Mouse (Mus musculus): ENCODE measurements at regions not wholly inside any gene's neighbourhood (a gene's known extent, or its start where the extent isn't known, plus 50 kb on each side); places are given as distances from the start of the nearest gene placed in this dataset.

DNA sequence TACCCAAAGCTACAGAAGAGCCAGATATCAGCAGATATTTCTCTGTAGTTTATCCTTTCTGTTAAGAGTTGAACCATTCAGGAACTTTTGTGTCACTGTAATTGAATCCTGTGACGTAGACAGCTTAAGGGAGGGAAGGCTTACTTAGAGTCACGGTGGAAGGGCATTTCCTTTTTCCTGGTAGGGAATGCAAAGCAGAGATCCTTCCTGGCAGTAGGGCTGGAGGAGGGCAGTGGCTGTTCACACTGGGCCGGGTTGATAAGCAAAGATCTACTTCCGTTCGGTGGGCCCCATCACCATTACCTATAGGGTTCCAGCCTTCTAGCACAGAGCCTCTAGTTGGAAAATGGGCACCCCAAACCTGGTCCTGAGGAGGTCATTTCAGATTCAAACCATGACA lies 710.7 kb upstream of the Car8 start:
- no peak for DNase-seq

DNA sequence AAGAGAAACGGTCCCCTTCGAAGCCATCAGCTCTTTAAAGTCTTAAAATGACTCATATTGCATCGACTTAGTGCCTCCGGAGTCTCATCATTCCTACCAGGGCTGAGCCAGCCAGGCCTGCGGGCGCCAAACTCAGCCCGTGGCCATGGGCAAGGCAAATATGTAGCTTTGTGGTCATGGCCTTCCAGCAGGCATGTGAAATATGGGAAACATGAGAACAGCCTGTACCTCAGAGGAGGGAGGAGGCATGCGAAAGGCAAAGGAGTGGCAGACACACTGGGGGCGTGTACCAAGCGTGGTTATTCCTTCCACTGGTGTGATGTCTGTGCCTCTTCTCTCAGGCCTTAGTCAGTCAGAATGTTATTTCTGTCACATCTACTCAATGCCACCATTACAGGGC lies 706.3 kb upstream of the Car8 start:
- no peak for DNase-seq

GRCm38 (mm10) chr4:8943080-8943479 lies 704.2 kb upstream of the Car8 start:
- DNase-seq, result no peak

GRCm38 (mm10) chr4:8938948-8939411 lies 700.1 kb upstream of the Car8 start:
- DNase-seq, result peak; percentile 31 to 35

DNA sequence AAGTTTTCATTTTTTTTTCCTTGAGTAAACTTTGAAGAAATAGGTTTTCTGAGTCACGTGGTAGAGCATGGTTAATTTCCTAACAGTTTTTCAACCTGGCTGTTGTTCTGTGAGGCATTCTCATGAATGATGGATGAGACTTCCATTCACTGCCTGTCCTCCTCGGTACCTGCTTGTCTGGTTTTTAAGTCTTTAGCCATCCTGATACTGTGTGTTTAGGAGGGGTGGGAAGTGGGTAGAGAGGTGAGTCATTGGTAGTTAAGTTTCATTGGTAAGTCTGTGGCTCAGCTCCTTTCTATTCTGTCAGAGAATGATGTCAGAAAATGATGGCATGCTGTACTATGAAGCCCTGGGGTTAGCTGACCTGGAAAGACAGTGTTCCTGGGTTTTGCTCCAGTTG lies 697.1 kb upstream of the Car8 start:
- DNase-seq, result no peak

DNA sequence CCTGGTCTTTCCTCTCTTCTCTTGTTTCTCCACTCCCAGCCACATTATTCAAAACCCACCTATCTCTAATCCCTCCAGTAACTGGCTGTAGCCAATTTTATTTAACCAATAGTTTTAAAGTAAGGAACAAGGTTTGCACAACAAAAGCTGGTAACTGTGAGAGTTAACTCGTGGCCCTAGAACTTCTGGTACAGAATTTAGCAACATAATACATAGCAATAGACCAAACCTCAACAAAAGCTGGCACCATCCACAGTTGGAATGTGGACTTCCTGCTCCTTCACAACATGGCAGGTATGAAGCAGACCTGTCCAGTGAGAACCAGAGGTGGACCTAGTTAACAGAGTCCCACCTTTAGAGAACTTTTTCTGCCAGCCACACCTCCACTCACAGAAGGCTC lies 695.7 kb upstream of the Car8 start:
- DNase-seq, result no peak

DNA sequence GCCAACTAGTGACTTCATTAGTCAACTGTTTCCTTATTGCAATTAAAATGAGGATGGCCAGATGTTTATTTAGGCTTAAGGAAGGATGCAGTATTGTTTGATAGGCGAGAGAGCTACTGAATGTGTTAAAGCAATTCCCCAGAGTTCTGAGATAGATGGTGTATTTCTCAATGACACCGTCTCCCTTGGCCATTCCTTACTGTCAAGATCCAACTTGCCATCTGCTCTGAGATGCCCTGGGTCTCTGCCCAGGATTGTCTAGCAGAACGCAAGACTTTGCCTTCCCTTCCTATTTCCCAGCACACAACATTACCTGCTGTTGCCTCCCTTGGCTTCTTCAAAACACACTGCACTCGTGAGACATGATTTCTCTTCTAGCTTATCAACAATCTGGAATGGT lies 690.5 kb upstream of the Car8 start:
- no peak for DNase-seq

DNA sequence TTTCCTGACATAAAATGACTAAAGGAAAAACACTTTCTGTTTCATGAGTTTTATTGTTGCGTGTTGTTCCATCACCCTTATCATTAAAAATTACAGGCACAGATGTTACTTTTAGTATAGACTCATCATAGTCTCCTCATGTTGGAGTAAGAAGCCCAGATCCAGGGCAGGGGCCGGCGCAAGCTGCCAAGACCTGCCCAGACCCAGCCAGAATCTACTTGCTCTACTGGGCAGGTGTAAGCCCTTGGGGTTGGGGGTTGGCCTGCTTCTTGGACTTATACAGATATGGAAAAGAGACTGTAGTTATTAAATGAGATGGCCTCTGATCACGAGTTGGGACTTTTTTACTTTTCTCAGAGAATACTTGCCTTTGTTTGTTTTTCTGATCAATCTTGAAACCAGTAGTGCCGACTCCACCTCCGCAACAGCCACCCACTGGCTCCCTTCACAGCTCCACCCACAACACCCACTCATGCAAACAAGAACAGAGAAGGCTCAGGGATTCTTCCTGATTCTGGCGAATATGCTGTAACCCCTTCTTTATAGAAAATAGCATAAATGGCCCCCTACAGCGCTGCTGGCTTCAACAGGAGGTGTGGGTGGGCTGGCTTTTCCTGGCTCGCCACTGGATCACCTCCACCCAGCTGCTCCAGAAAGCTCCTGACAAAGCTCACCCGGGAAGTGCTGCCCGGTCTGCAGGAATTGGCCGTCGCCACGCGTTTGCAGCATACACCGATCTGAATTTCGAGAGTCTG lies 689.9 kb upstream of the Car8 start:
- no peak for DNase-seq

- no peak for DNase-seq
Observed at GRCm38 (mm10) chr4:8927276-8927906, 688.5 kb upstream of the Car8 start.

DNA sequence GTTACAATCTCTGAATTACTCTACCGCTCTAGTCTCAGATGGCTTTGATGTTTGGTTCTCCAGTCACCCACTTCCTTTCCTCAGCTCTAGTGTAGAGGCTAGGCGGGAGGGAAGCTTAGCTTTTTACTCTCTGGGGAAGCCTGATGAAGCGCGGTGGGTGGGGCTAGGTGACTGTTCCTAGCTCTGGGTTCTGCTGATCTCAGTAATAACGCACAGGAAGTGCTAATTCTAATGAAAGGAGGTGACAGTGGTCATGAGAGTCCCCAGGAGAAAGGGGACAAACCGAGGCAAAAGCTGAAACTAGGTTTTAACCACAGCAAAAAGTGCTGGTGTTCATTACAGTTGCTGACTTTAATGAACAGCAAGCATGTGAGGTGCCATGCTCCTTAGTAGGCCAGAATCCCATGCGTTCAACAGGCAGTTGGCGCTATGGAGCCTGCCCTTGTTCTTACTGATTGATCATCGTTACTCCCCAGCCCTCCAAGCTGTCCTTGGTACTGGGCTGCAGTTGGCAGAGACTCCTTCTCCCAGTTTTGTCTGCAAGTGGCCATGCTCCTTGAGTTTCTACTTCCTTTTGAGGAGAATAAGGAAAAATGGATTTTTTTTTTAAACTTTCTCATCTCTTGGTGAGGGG lies 687.9 kb upstream of the Car8 start:
- no peak for DNase-seq

- no peak for DNase-seq
Observed at GRCm38 (mm10) chr4:8922695-8923363, 684.0 kb upstream of the Car8 start.

GRCm38 (mm10) chr4:8921477-8922385 lies 682.9 kb upstream of the Car8 start:
- DNase-seq, result no peak

DNA sequence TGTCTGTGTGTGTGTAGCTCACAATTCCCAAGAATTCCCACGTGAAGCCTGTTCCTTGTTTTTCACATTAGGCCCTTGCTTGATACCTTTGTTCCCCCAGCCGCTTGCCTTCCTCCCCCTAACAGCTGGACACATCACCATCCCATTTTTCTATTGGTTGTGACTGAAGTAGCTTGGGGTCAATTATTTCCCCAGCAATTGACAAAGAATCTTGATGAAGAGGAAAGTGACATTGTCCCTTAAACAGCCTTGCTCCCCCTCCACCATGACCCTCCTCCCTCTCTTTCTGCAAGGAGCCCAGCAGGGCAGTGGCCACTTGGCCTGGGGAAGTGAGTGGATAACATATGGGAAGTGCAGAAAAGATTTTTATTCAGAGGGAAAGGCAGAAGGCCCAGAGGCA lies 681.5 kb upstream of the Car8 start:
- no peak for DNase-seq

- DNase-seq, result no peak
Observed at GRCm38 (mm10) chr4:8919366-8919984, 680.6 kb upstream of the Car8 start.

Data from kidney, adult 8-10 months (tissue).